Mouse (Mus musculus): ENCODE measurements around the gene Rin2. TPM values are rescaled to one million over a fixed set of nuclear protein-coding genes. Genes with fewer than 3 reads are reported as not detected.

Rin2 gene
- polyA plus RNA-seq, 1 experiment from 2014 or later = 11.9 TPM

GRCm38 (mm10) chr2:145746406-145746805, 71.4 kb downstream of the Rin2 start:
- Histone ChIP-seq H3K4me1 (replicated peaks; ENCODE audit: control insufficient read depth, insufficient read depth, low read length) (no peaks in the 10 kb centered on the region), H3K9ac (ENCODE audit: low read depth, low read length) (no peak overlapping the region), H3K27me3 (replicated peaks; ENCODE audit: control insufficient read depth, insufficient read depth, low read length) (no peaks in the 10 kb centered on the region), H3K9me3 (ENCODE audit: control insufficient read depth) (no peaks in the 10 kb centered on the region), H3K36me3 (ENCODE audit: control insufficient read depth, insufficient read depth) (no peaks in the 10 kb centered on the region), H3K4me3 (ENCODE audit: low read depth, low read length) (no peak overlapping the region), H3K27ac (ENCODE audit: low read depth, low read length) (no peak overlapping the region), H3K4me2 (replicated peaks; ENCODE audit: low read depth) (no peak overlapping the region)
- WGBS = 32% methylated on average over 1 of the region's 1 CpGs
- no peak for TF ChIP-seq CTCF (IDR thresholded peaks at IDR 0.05; ENCODE audit: low read depth)
- no peak for ATAC-seq

- no peaks in the 10 kb centered on the region for H3K9me3 ChIP-seq (ENCODE audit: control insufficient read depth)
- H3K9ac ChIP-seq (ENCODE audit: low read depth, low read length) = no peak overlapping the region
- no peak for TF ChIP-seq CTCF (IDR thresholded peaks at IDR 0.05; ENCODE audit: low read depth)
- no peaks in the 10 kb centered on the region for H3K27me3 ChIP-seq (replicated peaks; ENCODE audit: control insufficient read depth, insufficient read depth, low read length)
- no peak overlapping the region for H3K27ac ChIP-seq (ENCODE audit: low read depth, low read length)
- ATAC-seq = no peak
- no peak overlapping the region for H3K4me2 ChIP-seq (replicated peaks; ENCODE audit: low read depth)
- H3K4me1 ChIP-seq (replicated peaks; ENCODE audit: control insufficient read depth, insufficient read depth, low read length) = no peaks in the 10 kb centered on the region
- H3K36me3 ChIP-seq (ENCODE audit: control insufficient read depth, insufficient read depth) = no peaks in the 10 kb centered on the region
- 76% methylated on average over 5 of the region's 5 CpGs for WGBS
- no peak overlapping the region for H3K4me3 ChIP-seq (ENCODE audit: low read depth, low read length)
Measured at GRCm38 (mm10) chr2:145749645-145750044, 74.6 kb downstream of the Rin2 start.

GRCm38 (mm10) chr2:145752572-145752971, 77.6 kb downstream of the Rin2 start:
- Histone ChIP-seq H3K4me2 (replicated peaks; ENCODE audit: low read depth) (no peak overlapping the region), H3K4me3 (ENCODE audit: low read depth, low read length) (no peak overlapping the region), H3K9ac (ENCODE audit: low read depth, low read length) (no peak overlapping the region), H3K4me1 (replicated peaks; ENCODE audit: control insufficient read depth, insufficient read depth, low read length) (no peaks in the 10 kb centered on the region), H3K36me3 (ENCODE audit: control insufficient read depth, insufficient read depth) (no peaks in the 10 kb centered on the region), H3K9me3 (ENCODE audit: control insufficient read depth) (no peaks in the 10 kb centered on the region), H3K27me3 (replicated peaks; ENCODE audit: control insufficient read depth, insufficient read depth, low read length) (no peaks in the 10 kb centered on the region), H3K27ac (ENCODE audit: low read depth, low read length) (no peak overlapping the region)
- TF ChIP-seq CTCF (IDR thresholded peaks at IDR 0.05; ENCODE audit: low read depth) = no peak
- no peak for ATAC-seq
- 80% methylated on average over 6 of the region's 6 CpGs for WGBS

- no peak overlapping the region for H3K4me3 ChIP-seq (ENCODE audit: low read depth, low read length)
- H3K36me3 ChIP-seq (ENCODE audit: control insufficient read depth, insufficient read depth) = no peaks in the 10 kb centered on the region
- H3K4me1 ChIP-seq (replicated peaks; ENCODE audit: control insufficient read depth, insufficient read depth, low read length) = no peaks in the 10 kb centered on the region
- no peak overlapping the region for H3K4me2 ChIP-seq (replicated peaks; ENCODE audit: low read depth)
- 80% methylated on average over 7 of the region's 7 CpGs for WGBS
- H3K9me3 ChIP-seq (ENCODE audit: control insufficient read depth) = no peaks in the 10 kb centered on the region
- ATAC-seq = no peak
- H3K27ac ChIP-seq (ENCODE audit: low read depth, low read length) = no peak overlapping the region
- no peaks in the 10 kb centered on the region for H3K27me3 ChIP-seq (replicated peaks; ENCODE audit: control insufficient read depth, insufficient read depth, low read length)
- no peak overlapping the region for H3K9ac ChIP-seq (ENCODE audit: low read depth, low read length)
- TF ChIP-seq CTCF (IDR thresholded peaks at IDR 0.05; ENCODE audit: low read depth) = no peak
Measured at GRCm38 (mm10) chr2:145753973-145754372, 79.0 kb downstream of the Rin2 start.

- WGBS = 82% methylated on average over 12 of the region's 12 CpGs
- H3K36me3 ChIP-seq (ENCODE audit: control insufficient read depth, insufficient read depth) = no peaks in the 10 kb centered on the region
- no peak overlapping the region for H3K9ac ChIP-seq (ENCODE audit: low read depth, low read length)
- H3K27ac ChIP-seq (ENCODE audit: low read depth, low read length) = no peak overlapping the region
- H3K4me2 ChIP-seq (replicated peaks; ENCODE audit: low read depth) = no peak overlapping the region
- H3K27me3 ChIP-seq (replicated peaks; ENCODE audit: control insufficient read depth, insufficient read depth, low read length) = no peaks in the 10 kb centered on the region
- no peak for ATAC-seq
- H3K4me1 ChIP-seq (replicated peaks; ENCODE audit: control insufficient read depth, insufficient read depth, low read length) = no peaks in the 10 kb centered on the region
- H3K9me3 ChIP-seq (ENCODE audit: control insufficient read depth) = no peaks in the 10 kb centered on the region
- no peak overlapping the region for H3K4me3 ChIP-seq (ENCODE audit: low read depth, low read length)
- no peak for TF ChIP-seq CTCF (IDR thresholded peaks at IDR 0.05; ENCODE audit: low read depth)
Measured at GRCm38 (mm10) chr2:145755864-145756822, 81.1 kb downstream of the Rin2 start.

GRCm38 (mm10) chr2:145760121-145760520, 85.1 kb downstream of the Rin2 start:
- Histone ChIP-seq H3K27ac (ENCODE audit: low read depth, low read length) (no peak overlapping the region), H3K4me3 (ENCODE audit: low read depth, low read length) (no peak overlapping the region), H3K36me3 (ENCODE audit: control insufficient read depth, insufficient read depth) (no peaks in the 10 kb centered on the region), H3K9me3 (ENCODE audit: control insufficient read depth) (no peaks in the 10 kb centered on the region), H3K27me3 (replicated peaks; ENCODE audit: control insufficient read depth, insufficient read depth, low read length) (no peaks in the 10 kb centered on the region), H3K4me2 (replicated peaks; ENCODE audit: low read depth) (no peak overlapping the region), H3K4me1 (replicated peaks; ENCODE audit: control insufficient read depth, insufficient read depth, low read length) (no peaks in the 10 kb centered on the region), H3K9ac (ENCODE audit: low read depth, low read length) (no peak overlapping the region)
- 61% methylated on average over 3 of the region's 3 CpGs for whole genome bisulfite sequencing
- TF ChIP-seq CTCF (IDR thresholded peaks at IDR 0.05; ENCODE audit: low read depth) = no peak
- ATAC-seq = no peak

All from intestine, postnatal 0 days (tissue).